Mouse (Mus musculus): ENCODE data around the gene Apol7b.
A peak's percentile ranks its signal among the peaks of the same experiment; 100 is the strongest.
"Not testable (repeated sequence)": the region's sequence is repeated elsewhere in the genome, so short reads cannot be mapped to it uniquely, and the experiment has no call there.

DNA sequence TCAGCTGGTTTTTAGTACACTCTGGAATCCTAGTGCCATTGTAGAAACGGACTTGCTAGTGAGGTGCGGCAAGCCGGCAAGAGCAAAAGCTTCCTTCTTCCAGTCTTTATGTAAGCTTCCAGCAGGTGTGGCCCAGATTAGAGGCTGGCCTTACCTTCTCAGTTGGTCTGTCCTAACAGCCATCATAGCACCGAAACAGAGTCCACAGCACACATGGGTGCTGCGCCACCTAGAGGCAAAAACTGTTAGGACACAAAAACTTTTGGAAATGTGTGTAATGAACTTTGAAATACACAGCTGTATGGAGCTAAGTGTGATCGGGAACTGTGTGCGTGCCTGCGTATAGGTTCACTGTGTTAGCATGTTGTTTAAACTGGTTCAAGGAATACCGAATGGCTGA, 48.3 kb downstream of the Apol7b start, which contains the start of gene Apol7a:
- not testable (repeated sequence) for TF ChIP-seq EP300 (IDR thresholded peaks at IDR 0.05)
- TF ChIP-seq CTCF (IDR thresholded peaks at IDR 0.05) = peak; percentile 58
